Comparison of ENCODE assay signal across 13 mouse cellular contexts in the genomic region with DNA sequence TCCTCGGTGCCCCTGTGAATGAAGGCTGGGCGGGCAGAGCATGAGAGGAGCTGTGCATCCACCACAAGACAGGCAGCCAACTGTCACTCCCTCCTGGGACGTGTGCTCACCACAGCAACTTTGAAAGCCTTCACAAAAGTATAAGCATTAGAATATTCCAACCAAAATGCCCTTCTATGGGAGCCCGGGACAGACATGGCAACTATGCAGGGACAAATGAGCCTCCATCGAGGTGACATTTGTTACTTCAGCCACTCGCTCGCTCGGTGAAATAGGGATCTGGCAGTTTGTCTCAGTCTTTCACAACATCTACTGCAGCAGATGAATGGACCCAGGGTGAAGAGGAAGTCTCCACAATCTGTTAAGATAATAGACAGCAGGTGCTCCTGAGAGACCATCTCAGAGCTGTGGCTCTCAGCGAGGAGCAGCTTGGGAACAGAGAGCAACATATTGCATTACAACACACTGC. TPM values are rescaled to one million over a fixed set of nuclear protein-coding genes. Genes with fewer than 3 reads are reported as not detected.
DNase-seq lines count a peak whose midpoint lies in the region; ATAC-seq and TF ChIP-seq lines count a peak whose summit lies in the region.
"Had no signal": no experiment of that assay in that cellular context is flagged by ENCODE, and none has a peak within 500 bp of the region (broad histone marks: within the 10 kb centered on the region; RNA-seq: fewer than 3 reads in every experiment).

No protein-coding gene starts in this region.

- intact Hi-C loops in heart, adult 2 months (cut with DNase I) = no loop called here

- no peak overlapping the region for H3K27ac ChIP-seq in heart, adult 2 months
- peak overlapping the region; percentile 66 for H3K27ac ChIP-seq in hindbrain, embryonic 16.5 days (ENCODE audit: low read depth, low read length)
- peak overlapping the region; percentile 50; the same call in 1 of the 2 replicates for H3K27ac ChIP-seq in midbrain, embryonic 16.5 days (ENCODE audit: low read length)
- no peak overlapping the region for H3K27ac ChIP-seq in heart, embryonic 11.5 days (ENCODE audit: low read depth, low read length)
- H3K27ac ChIP-seq: embryonic facial prominence, embryonic 12.5 days; gastrocnemius, adult 2 months had no signal

- DNase-seq in heart, adult 11 months = peak; percentile 25
- no peak for DNase-seq in heart, adult 2 months
- peak; percentile 57 to 60 for DNase-seq in cerebellum, postnatal 25 days
- no peak for DNase-seq in gastrocnemius, adult 8-10 months (ENCODE audit: low spot score in 2 of 2)
- no peak for DNase-seq in lung, postnatal 10 days
- DNase-seq: adrenal gland, postnatal 14 days; gastrocnemius, adult 2 months; lung, postnatal 4 days had no signal

- H3K4me1 ChIP-seq in heart, adult 2 months (ENCODE audit: control insufficient read depth, insufficient read depth, low read length) = no peaks in the 10 kb centered on the region
- H3K4me1 ChIP-seq in hindbrain, embryonic 16.5 days (ENCODE audit: control insufficient read depth, insufficient read depth, low read depth, low read length) = no peaks in the 10 kb centered on the region
- no peaks in the 10 kb centered on the region; the same call in 1 of the 2 replicates for H3K4me1 ChIP-seq in midbrain, embryonic 16.5 days (ENCODE audit: control insufficient read depth, insufficient read depth, low read length)
- no peaks in the 10 kb centered on the region for H3K4me1 ChIP-seq in heart, embryonic 11.5 days (ENCODE audit: control insufficient read depth, insufficient read depth, low read length)
- H3K4me1 ChIP-seq: embryonic facial prominence, embryonic 12.5 days had no signal

- H3K36me3 ChIP-seq in heart, adult 2 months (ENCODE audit: control insufficient read depth, insufficient read depth, low read length) = no peaks in the 10 kb centered on the region; the same call in 1 of the 2 replicates
- peaks cover 16% of the 10 kb centered on the region for H3K36me3 ChIP-seq in hindbrain, embryonic 16.5 days (ENCODE audit: control insufficient read depth, insufficient read depth, low read length)
- peaks cover 24% of the 10 kb centered on the region for H3K36me3 ChIP-seq in midbrain, embryonic 16.5 days (ENCODE audit: control insufficient read depth, insufficient read depth, low read length)
- peaks cover 25% of the 10 kb centered on the region for H3K36me3 ChIP-seq in heart, embryonic 11.5 days (ENCODE audit: control insufficient read depth, insufficient read depth, low read length)

- H3K4me3 ChIP-seq in heart, adult 2 months = no peak overlapping the region
- H3K4me3 ChIP-seq in hindbrain, embryonic 16.5 days (ENCODE audit: low read length) = no peak overlapping the region
- no peak overlapping the region for H3K4me3 ChIP-seq in midbrain, embryonic 16.5 days (ENCODE audit: low read depth, low read length)
- no peak overlapping the region for H3K4me3 ChIP-seq in heart, embryonic 11.5 days (ENCODE audit: low read depth, low read length)
- H3K4me3 ChIP-seq: embryonic facial prominence, embryonic 12.5 days had no signal

- TF ChIP-seq EP300 in heart, adult 2 months (IDR thresholded peaks at IDR 0.05; ENCODE audit: insufficient read depth, low read depth, low read length) = no peak

- no peaks in the 10 kb centered on the region for H3K79me2 ChIP-seq in heart, adult 2 months (replicated peaks; ENCODE audit: control insufficient read depth, insufficient read depth, low read length)

- no peaks in the 10 kb centered on the region for H3K27me3 ChIP-seq in heart, adult 2 months (ENCODE audit: control insufficient read depth, insufficient read depth, low read length)
- H3K27me3 ChIP-seq in hindbrain, embryonic 16.5 days (replicated peaks; ENCODE audit: control insufficient read depth, insufficient read depth, low read length) = no peaks in the 10 kb centered on the region
- H3K27me3 ChIP-seq in midbrain, embryonic 16.5 days (ENCODE audit: control insufficient read depth, insufficient read depth, low read depth, low read length) = no peaks in the 10 kb centered on the region
- H3K27me3 ChIP-seq in heart, embryonic 11.5 days (ENCODE audit: control insufficient read depth, insufficient read depth, low read length) = no peaks in the 10 kb centered on the region
- H3K27me3 ChIP-seq: embryonic facial prominence, embryonic 12.5 days; Patski had no signal

- WGBS in heart, adult 2 months = 78% methylated on average over 9 of the region's 9 CpGs
- WGBS in hindbrain, embryonic 16.5 days = 52% methylated on average over 9 of the region's 9 CpGs
- 49% methylated on average over 9 of the region's 9 CpGs for WGBS in midbrain, embryonic 16.5 days
- WGBS in heart, embryonic 11.5 days (ENCODE audit: insufficient replicate concordance) = 89% methylated on average over 9 of the region's 9 CpGs

- H3K9ac ChIP-seq in heart, adult 2 months (ENCODE audit: low read depth, low read length) = no peak overlapping the region
- H3K9ac ChIP-seq in hindbrain, embryonic 16.5 days (ENCODE audit: low read depth, low read length) = no peak overlapping the region
- no peak overlapping the region for H3K9ac ChIP-seq in midbrain, embryonic 16.5 days (ENCODE audit: low read depth, low read length)
- no peak overlapping the region for H3K9ac ChIP-seq in heart, embryonic 11.5 days (ENCODE audit: low read depth, low read length)
- H3K9ac ChIP-seq: embryonic facial prominence, embryonic 12.5 days had no signal

- no peak for TF ChIP-seq CTCF in heart, adult 2 months (IDR thresholded peaks at IDR 0.05)

- 0 out of 2 replicates have a peak overlapping the region, but pooled peaks have one; percentile 2 for H3K4me2 ChIP-seq in hindbrain, embryonic 16.5 days (ENCODE audit: low read length)
- no peak overlapping the region for H3K4me2 ChIP-seq in midbrain, embryonic 16.5 days (ENCODE audit: low read length)
- H3K4me2 ChIP-seq in heart, embryonic 11.5 days = no peak overlapping the region
- H3K4me2 ChIP-seq: embryonic facial prominence, embryonic 12.5 days had no signal

- ATAC-seq in hindbrain, embryonic 16.5 days = peak; percentile 85
- ATAC-seq in midbrain, embryonic 16.5 days = peak; percentile 75; the same call in 1 of the 2 replicates
- no peak for ATAC-seq in heart, embryonic 11.5 days (replicated peaks; ENCODE audit: insufficient number of reproducible peaks, low FRiP score, low TSS enrichment)
- ATAC-seq: Patski had no signal

- no peak for TF ChIP-seq POLR2A in heart, adult 2 months (IDR thresholded peaks at IDR 0.05; ENCODE audit: insufficient read depth, low read depth, low read length)

- no peaks in the 10 kb centered on the region for H3K9me3 ChIP-seq in hindbrain, embryonic 16.5 days (ENCODE audit: control insufficient read depth, low read length)
- no peaks in the 10 kb centered on the region for H3K9me3 ChIP-seq in midbrain, embryonic 16.5 days (replicated peaks; ENCODE audit: control insufficient read depth, low read length, poor library complexity, severe bottlenecking)
- H3K9me3 ChIP-seq in heart, embryonic 11.5 days (replicated peaks; ENCODE audit: control insufficient read depth, low read length) = no peaks in the 10 kb centered on the region
- H3K9me3 ChIP-seq: embryonic facial prominence, embryonic 12.5 days had no signal

RNA-seq across cellular contexts. Expression of gene Lsm6, which starts 10.7 kb away (rescaled TPM):
- total RNA-seq in heart, adult 2 months (2021) = 10 to 100 TPM; 59.6 to 67.3 TPM
- polyA plus RNA-seq in heart, adult 2 months (2012; rRNA removed) = 9.7 and 20.8 TPM in 2 replicates
- 133 and 139 TPM in 2 replicates for polyA plus RNA-seq in hindbrain, embryonic 16.5 days (2015; fragmentation: Nextera tagmentation; extraction: Ambion mirVana)
- polyA plus RNA-seq in midbrain, embryonic 16.5 days (2015; fragmentation: Nextera tagmentation; extraction: Ambion mirVana) = 124 and 130 TPM in 2 replicates
- 100 to 1,000 TPM in 1 of 4 experiments, 10 to 100 TPM in 3; 83.6 to 122 (median 92.4) TPM for total RNA-seq in gastrocnemius, adult 8-10 months (2022)
- 186 and 187 TPM in 2 replicates for polyA plus RNA-seq in heart, embryonic 11.5 days (2014; fragmentation: Nextera tagmentation; extraction: Ambion mirVana)

Comparison
In these comparisons a context has a peak if more than half of its experiments do, and no peak if none do; other contexts are left out.
1. DNase-seq: peak in heart, adult 11 months (single experiment) and cerebellum, postnatal 25 days (2 of 2); none in heart, adult 2 months (0 of 2), gastrocnemius, adult 8-10 months (0 of 2) and lung, postnatal 10 days (single experiment).
2. H3K27ac ChIP-seq: peak in hindbrain, embryonic 16.5 days (single experiment) and midbrain, embryonic 16.5 days (single experiment); none in heart, adult 2 months (single experiment) and heart, embryonic 11.5 days (single experiment).